Mouse (Mus musculus): ENCODE results near the gene Zfp985.
"Not testable (repeated sequence)": the region's sequence is repeated elsewhere in the genome, so short reads cannot be mapped to it uniquely, and the experiment has no call there.

Gene Zfp985

GRCm38 (mm10) chr4:147553071-147553470 lies at the start of gene Zfp985:
Gene Zfp985 (plus strand): TSS chr4:147553277.
- not testable (repeated sequence) for DNase-seq

- no peak for DNase-seq
These were observed 43.9 kb upstream of the Zfp985 start for GRCm38 (mm10) chr4:147509174-147509573.

GRCm38 (mm10) chr4:147518981-147519380 lies 34.1 kb upstream of the Zfp985 start:
- DNase-seq = no peak

- DNase-seq = no peak
These were observed 33.0 kb upstream of the Zfp985 start for GRCm38 (mm10) chr4:147520100-147520499.

GRCm38 (mm10) chr4:147525125-147525524 lies 28.0 kb upstream of the Zfp985 start:
- DNase-seq = no peak

GRCm38 (mm10) chr4:147530366-147530765 lies 22.7 kb upstream of the Zfp985 start:
- DNase-seq = no peak

GRCm38 (mm10) chr4:147535916-147536315 lies 17.2 kb upstream of the Zfp985 start:
- DNase-seq = not testable (repeated sequence)

GRCm38 (mm10) chr4:147537702-147538101 lies 15.4 kb upstream of the Zfp985 start:
- no peak for DNase-seq

GRCm38 (mm10) chr4:147539918-147540317 lies 13.2 kb upstream of the Zfp985 start, which contains the start of gene Gm16503:
Gene Gm16503 (plus strand): TSS chr4:147540218.
- DNase-seq = not testable (repeated sequence)

GRCm38 (mm10) chr4:147541105-147541504 lies 12.0 kb upstream of the Zfp985 start:
- DNase-seq = no peak

- not testable (repeated sequence) for DNase-seq
These were observed 1.3 kb downstream of the Zfp985 start for GRCm38 (mm10) chr4:147554361-147554760.

- not testable (repeated sequence) for DNase-seq
These were observed 3.8 kb downstream of the Zfp985 start for GRCm38 (mm10) chr4:147556921-147557320.

- DNase-seq = peak; percentile 17
These were observed 4.9 kb downstream of the Zfp985 start for GRCm38 (mm10) chr4:147558011-147558410.

- peak; percentile 53 for DNase-seq
These were observed 6.0 kb downstream of the Zfp985 start for GRCm38 (mm10) chr4:147559096-147559495.

GRCm38 (mm10) chr4:147565426-147566220 lies 12.5 kb downstream of the Zfp985 start:
- no peak for DNase-seq

- DNase-seq = not testable (repeated sequence)
These were observed 18.1 kb downstream of the Zfp985 start for GRCm38 (mm10) chr4:147571156-147571555.

GRCm38 (mm10) chr4:147579371-147579770 lies 26.3 kb downstream of the Zfp985 start:
- not testable (repeated sequence) for DNase-seq

- DNase-seq = no peak
These were observed 33.7 kb downstream of the Zfp985 start for GRCm38 (mm10) chr4:147586511-147587473.

GRCm38 (mm10) chr4:147594630-147595029 lies 41.6 kb downstream of the Zfp985 start:
- DNase-seq = not testable (repeated sequence)

GRCm38 (mm10) chr4:147597685-147598084 lies 44.6 kb downstream of the Zfp985 start:
- DNase-seq = no peak

- DNase-seq = no peak
These were observed 45.8 kb downstream of the Zfp985 start for GRCm38 (mm10) chr4:147598831-147599230.

- DNase-seq = no peak
These were observed 48.8 kb downstream of the Zfp985 start for GRCm38 (mm10) chr4:147601881-147602280.

- DNase-seq = no peak
These were observed 50.7 kb downstream of the Zfp985 start for GRCm38 (mm10) chr4:147603806-147604205.

Measured in kidney, adult 9 months (tissue).